Mouse (Mus musculus): ENCODE data around the gene Adamts2.
A peak's percentile ranks its signal among the peaks of the same experiment; 100 is the strongest.

DNA sequence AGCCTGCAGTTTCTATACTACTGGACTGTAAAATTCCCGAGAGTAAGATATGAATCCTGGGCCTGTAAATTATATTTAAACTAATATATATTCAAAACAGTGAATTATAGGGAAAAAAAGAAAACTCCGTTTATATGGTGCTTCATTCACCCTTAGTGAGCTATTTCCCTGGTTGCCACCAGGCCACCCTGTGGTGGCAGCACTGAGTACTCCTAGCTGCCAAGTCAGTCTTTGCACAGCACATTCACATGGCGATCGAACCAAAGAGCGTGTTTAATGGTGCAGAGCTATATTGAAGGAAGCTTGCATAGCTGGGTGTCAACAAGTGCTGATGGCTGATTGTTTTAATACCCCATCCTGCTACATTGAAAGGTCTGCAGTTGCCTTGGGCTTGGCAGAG is 245.2 kb downstream of the Adamts2 start:
- TF ChIP-seq CTCF (IDR thresholded peaks at IDR 0.05; ENCODE audit: extremely low read depth, insufficient read depth, insufficient read length, insufficient replicate concordance) = peak; percentile 19; the same call in 1 of the 2 replicates
- TF ChIP-seq POLR2A (IDR thresholded peaks at IDR 0.05; ENCODE audit: low read depth, low read length) = no peak

All from spleen, adult 2 months (tissue).